Mouse (Mus musculus) spleen, adult 12 weeks (tissue): ENCODE measurements around the gene Gfra4.
"Not testable (repeated sequence)": the region's sequence is repeated elsewhere in the genome, so short reads cannot be mapped to it uniquely, and the experiment has no call there.

Experiments
- DNase-seq: peaks from one replicate; pipeline ENCODE4 v3.0.0; 2022; ENCODE audit warnings: low spot score

Gene Gfra4

DNA sequence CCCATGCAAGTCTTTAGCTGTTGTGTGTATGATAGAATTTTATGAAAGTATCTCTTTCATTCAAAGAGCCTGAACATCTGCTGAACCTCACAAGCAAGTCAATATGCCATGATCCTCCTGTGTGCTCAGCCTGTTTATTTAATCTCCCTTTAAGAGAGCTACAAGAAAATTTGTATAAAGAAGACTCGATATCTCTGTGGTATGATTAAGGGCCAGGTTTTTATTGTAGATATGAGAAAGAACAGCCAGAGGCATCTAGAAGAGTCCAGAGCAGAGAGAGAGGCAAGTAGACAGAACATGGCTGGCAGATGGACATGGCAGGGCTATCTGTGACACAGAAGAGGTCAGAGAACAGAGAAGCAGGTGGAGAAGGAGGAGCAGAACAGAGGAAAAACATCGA is 3.1 kb upstream of the Gfra4 start:
- DNase-seq, result no peak

DNA sequence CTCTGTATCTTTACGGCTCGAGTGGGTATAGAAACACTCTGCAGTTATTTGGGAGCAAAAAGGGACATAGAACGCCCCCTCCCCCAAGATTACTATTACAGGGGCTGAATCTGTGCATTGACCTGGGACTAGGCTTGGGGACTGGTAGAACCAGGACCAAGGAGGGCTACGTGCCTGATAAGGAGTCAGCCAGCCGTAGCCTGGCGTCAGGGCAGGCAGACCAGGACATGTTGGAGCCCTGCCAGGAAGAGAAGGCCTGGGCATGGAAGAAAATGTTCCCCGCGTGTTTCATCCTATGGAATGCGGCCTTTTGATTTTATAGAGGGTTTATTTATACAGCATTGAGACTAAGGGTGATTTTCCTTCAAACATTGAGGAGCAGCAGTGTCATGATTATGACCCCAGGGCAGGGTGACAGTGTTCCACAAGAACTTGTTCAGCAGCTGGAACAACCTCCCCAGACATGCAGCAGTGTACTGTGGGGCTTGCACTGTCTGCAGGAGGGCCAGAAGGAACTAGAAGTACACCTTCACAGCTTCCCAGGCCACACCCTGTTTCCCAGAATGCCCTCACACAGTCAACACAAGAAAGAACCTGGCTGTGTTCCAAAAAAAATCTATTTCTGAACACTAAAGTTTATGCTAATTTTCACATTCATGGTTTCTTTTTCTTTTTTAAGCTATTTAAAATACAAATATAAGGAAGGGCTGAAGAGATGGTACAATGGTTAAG is 2.3 kb upstream of the Gfra4 start:
- no peak for DNase-seq

DNA sequence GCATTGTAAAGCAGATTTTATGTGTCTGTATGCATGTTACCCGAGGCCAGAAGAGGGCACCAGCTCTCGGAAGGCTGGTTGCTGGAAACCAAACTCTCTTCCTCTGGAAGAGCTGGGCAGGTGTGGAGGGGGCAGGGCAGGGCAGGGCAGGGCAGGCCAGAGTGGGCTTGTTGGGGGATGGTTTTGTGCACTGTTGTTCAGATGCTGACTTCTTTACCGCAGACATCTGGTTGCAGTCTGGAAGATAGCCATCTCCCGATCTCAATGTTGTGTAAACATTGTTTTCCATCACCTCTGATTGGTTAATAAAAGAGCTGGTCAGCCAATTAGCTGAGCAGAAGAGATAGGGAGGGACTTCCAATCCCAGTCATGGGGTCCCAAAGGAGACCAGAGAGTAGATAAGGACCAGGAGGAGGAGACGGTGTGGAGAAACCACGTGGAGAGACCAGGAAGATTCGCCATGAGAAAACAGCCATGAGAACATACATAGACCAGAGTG is 1.5 kb upstream of the Gfra4 start:
- no peak for DNase-seq

- no peak for DNase-seq
Observed at GRCm38 (mm10) chr2:131040854-131041825, 1.7 kb downstream of the Gfra4 start.

GRCm38 (mm10) chr2:131038675-131039074 is 4.2 kb downstream of the Gfra4 start:
- no peak for DNase-seq

- DNase-seq, result no peak
Observed at GRCm38 (mm10) chr2:131038197-131038596, 4.7 kb downstream of the Gfra4 start.

DNA sequence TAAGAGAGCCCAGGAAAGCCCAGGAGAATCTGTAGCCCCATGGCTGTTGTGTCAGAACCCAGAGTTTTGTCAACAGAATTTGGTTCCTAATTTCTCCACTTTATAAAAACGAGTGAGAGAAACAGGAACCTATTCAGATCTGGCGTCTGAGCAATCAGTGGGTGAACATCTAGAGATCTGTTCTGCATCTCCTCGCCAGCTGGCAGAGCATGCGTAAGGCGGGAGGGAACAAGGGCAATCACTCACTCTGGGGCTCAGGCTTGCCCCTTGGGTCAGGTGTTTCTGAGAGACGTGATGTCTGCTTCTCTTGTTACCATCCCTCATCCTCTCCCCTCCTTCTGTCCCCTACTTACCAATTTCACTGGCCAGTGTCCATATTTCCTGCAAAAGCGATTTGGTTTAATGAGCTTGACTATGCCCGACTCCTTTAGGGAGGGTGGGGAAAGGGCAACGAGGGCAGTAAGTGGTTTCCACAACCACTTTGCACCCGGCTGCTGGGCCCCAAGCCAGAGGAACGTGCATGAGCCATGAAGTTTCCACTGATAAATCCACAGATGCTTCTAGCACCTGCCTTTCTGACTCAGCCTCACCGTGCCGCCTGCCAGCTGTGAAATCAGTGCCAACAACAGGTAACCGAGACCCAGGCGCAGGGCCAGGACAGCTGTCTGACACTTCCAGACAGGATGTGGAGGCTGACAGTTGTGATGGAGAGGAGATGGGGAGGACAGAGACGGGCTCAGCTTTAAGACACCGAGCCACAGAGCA is 5.5 kb downstream of the Gfra4 start:
- DNase-seq, result no peak

GRCm38 (mm10) chr2:131036757-131037156 is 6.1 kb downstream of the Gfra4 start:
- DNase-seq, result no peak

GRCm38 (mm10) chr2:131036343-131036742 is 6.5 kb downstream of the Gfra4 start:
- DNase-seq, result no peak

DNA sequence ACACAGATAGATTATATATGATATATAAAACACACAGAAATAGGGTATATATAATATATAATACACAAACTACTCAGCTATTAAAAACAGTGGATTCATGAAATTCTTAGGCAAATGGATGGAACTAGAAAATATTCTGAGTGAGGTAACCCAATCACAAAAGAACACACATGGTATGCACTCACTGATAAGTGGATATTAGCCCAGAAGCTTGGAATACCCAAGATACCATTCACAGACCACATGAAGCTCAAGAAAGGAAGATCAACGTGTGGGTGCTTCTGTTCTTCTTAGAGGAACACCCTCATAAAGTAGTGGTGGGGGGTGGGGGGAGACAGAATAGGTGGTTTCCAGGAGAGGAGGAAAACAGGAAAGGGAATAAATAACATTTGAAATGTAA is 11.5 kb downstream of the Gfra4 start:
- DNase-seq, result not testable (repeated sequence)

- DNase-seq, result no peak
Observed at GRCm38 (mm10) chr2:131030998-131031397, 11.9 kb downstream of the Gfra4 start.

GRCm38 (mm10) chr2:131030561-131030960 is 12.3 kb downstream of the Gfra4 start:
- no peak for DNase-seq

GRCm38 (mm10) chr2:131029065-131029935 is 13.6 kb downstream of the Gfra4 start:
- DNase-seq, result no peak

- DNase-seq, result no peak
Observed at GRCm38 (mm10) chr2:131026941-131027340, 15.9 kb downstream of the Gfra4 start.

- no peak for DNase-seq
Observed at GRCm38 (mm10) chr2:131025230-131025629, 17.7 kb downstream of the Gfra4 start.

DNA sequence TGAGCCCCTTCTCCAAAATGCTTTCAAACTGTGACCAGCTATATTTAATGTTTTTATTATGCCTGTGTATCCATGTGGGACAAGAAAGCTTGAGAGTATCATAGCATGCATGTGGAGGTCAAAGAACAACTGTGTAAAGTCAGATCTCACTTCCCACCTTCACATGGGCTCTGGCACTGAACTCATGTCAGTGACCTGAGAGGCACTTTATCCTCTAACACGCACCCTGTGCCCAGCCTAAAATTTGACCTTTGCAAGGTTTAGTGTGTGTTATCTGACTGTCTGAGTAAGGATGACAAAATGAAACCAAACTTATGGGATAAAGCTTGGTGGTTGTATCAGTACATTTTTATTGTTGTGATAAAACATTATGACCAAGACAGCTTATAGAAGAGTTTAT is 32.3 kb downstream of the Gfra4 start:
- DNase-seq, result no peak

DNA sequence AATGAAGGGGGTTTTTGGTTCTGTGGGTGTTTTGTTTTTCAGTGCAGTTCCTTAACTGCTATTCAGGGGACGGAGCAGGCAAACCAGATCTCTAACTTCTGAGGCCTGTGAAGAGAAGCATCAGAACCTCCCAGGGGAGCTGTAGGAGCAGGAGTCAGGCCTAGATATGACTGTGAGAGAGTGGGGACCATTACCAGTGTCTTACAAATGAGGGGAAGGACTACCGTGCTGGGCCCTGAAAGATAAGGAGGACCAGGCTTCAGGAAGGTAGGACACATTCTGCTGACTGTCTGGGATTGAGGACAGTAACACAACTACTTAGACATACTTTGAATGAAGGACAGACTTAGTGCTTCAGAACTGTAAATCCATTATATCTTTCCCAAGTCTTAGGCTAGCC is 33.8 kb downstream of the Gfra4 start:
- DNase-seq, result no peak

- no peak for DNase-seq
Observed at GRCm38 (mm10) chr2:130992818-130993217, 50.1 kb downstream of the Gfra4 start.
